In the genomic region with DNA sequence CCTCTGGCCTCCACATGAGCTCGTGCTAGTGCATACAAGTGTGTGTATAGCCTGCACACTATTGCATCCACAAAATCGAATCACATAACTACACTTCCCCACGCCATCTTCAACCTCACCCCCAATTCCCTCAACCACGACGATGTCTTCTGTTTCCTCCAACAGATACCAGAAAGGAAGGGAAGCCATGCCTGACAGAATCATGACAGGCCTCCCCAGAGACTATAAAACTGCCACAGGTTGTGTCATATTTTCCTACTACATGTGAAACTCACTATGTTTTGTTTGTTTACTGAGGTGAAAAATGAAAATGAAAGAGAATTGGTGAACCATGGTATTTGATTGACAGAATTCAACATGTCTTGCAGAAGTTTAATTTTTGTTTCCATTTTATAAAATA, we compare ENCODE assay signal across 27 mouse cellular contexts. TPM values are rescaled to one million over a fixed set of nuclear protein-coding genes. Genes with fewer than 3 reads are reported as not detected.
DNase-seq lines count a peak whose midpoint lies in the region; ATAC-seq and TF ChIP-seq lines count a peak whose summit lies in the region.
"Had no signal": no experiment of that assay in that cellular context is flagged by ENCODE, and none has a peak within 500 bp of the region (broad histone marks: within the 10 kb centered on the region; RNA-seq: fewer than 3 reads in every experiment).

No protein-coding gene starts in this region.

- no peak overlapping the region for H3K27ac ChIP-seq in heart, adult 2 months
- H3K27ac ChIP-seq: embryonic facial prominence, embryonic 12.5 days; forebrain, embryonic 12.5 days; hindbrain, embryonic 12.5 days; intestine, embryonic 15.5 days had no signal

- H3K27me3 ChIP-seq in splenic B cell, adult 2 months (ENCODE audit: control insufficient read depth, insufficient read depth, low read length, poor library complexity, severe bottlenecking), result no peaks in the 10 kb centered on the region
- H3K27me3 ChIP-seq in heart, adult 2 months (ENCODE audit: control insufficient read depth, insufficient read depth, low read length), result no peaks in the 10 kb centered on the region
- H3K27me3 ChIP-seq: embryonic facial prominence, embryonic 12.5 days; forebrain, embryonic 12.5 days; heart, embryonic 12.5 days; hindbrain, embryonic 12.5 days; intestine, embryonic 15.5 days; Patski had no signal

- TF ChIP-seq CTCF in heart, adult 2 months (IDR thresholded peaks at IDR 0.05), result no peak

- no peaks in the 10 kb centered on the region for H3K36me3 ChIP-seq in splenic B cell, adult 2 months (ENCODE audit: control insufficient read depth, insufficient read depth, low read length, poor library complexity, severe bottlenecking)
- H3K36me3 ChIP-seq in heart, adult 2 months (ENCODE audit: control insufficient read depth, insufficient read depth, low read length), result no peaks in the 10 kb centered on the region
- H3K36me3 ChIP-seq: embryonic facial prominence, embryonic 12.5 days; forebrain, embryonic 12.5 days; hindbrain, embryonic 12.5 days; intestine, embryonic 15.5 days had no signal

- H3K9ac ChIP-seq in heart, adult 2 months (ENCODE audit: low read depth, low read length), result no peak overlapping the region
- H3K9ac ChIP-seq: embryonic facial prominence, embryonic 12.5 days; forebrain, embryonic 12.5 days; heart, embryonic 12.5 days; hindbrain, embryonic 12.5 days; intestine, embryonic 15.5 days had no signal

- H3K4me3 ChIP-seq in heart, adult 2 months, result no peak overlapping the region
- H3K4me3 ChIP-seq: embryonic facial prominence, embryonic 12.5 days; forebrain, embryonic 12.5 days; heart, embryonic 12.5 days; hindbrain, embryonic 12.5 days; intestine, embryonic 15.5 days had no signal

- H3K79me2 ChIP-seq in heart, adult 2 months (replicated peaks; ENCODE audit: control insufficient read depth, insufficient read depth, low read length), result no peaks in the 10 kb centered on the region

- 61% methylated on average over 5 of the region's 5 CpGs for WGBS in heart, adult 2 months

- no peak for TF ChIP-seq EP300 in heart, adult 2 months (IDR thresholded peaks at IDR 0.05; ENCODE audit: insufficient read depth, low read depth, low read length)

- peak; percentile 58; the same call in 1 of the 2 replicates for ATAC-seq in common myeloid progenitor, adult 5-6 weeks (replicated peaks; ENCODE audit: low read depth, poor library complexity, severe bottlenecking)
- ATAC-seq: activated CD4-positive, CD25-positive, alpha-beta regulatory T cell, adult 4 months; forebrain, embryonic 16.5 days; hindbrain, embryonic 16.5 days; intestine, embryonic 15.5 days; Patski had no signal

- H3K4me1 ChIP-seq in heart, adult 2 months (ENCODE audit: control insufficient read depth, insufficient read depth, low read length), result no peaks in the 10 kb centered on the region
- H3K4me1 ChIP-seq: embryonic facial prominence, embryonic 12.5 days; forebrain, embryonic 12.5 days; heart, embryonic 12.5 days; hindbrain, embryonic 12.5 days; intestine, embryonic 15.5 days had no signal

- TF ChIP-seq POLR2A in heart, adult 2 months (IDR thresholded peaks at IDR 0.05; ENCODE audit: insufficient read depth, low read depth, low read length), result no peak

- peak; percentile 4 for DNase-seq in spleen, adult 12 weeks (ENCODE audit: low spot score)
- DNase-seq in spleen, postnatal 4 days (ENCODE audit: low spot score in 2 of 2), result no peak
- DNase-seq in B cell, adult 2 months, result peak; percentile 48 to 61
- peak; percentile 86 for DNase-seq in splenic B cell, adult 2 months (ENCODE audit: low read depth, low spot score)
- DNase-seq in heart, adult 2 months, result no peak
- no peak for DNase-seq in heart, postnatal 36 days
- DNase-seq: adrenal gland, postnatal 25 days; cerebellum, adult 2 months; cerebellum, postnatal 10 days; gastrocnemius, postnatal 14 days had no signal

- intact Hi-C loops in heart, adult 2 months (cut with DNase I), result no loop called here
- intact Hi-C loops in heart, postnatal 36 days (cut with DNase I), result no loop called here

RNA-seq across cellular contexts. Expression of gene Gm17409, which starts 46.6 kb away (rescaled TPM):
- not detected in 2 replicates for total RNA-seq in common myeloid progenitor, adult 5-6 weeks (2017)
- total RNA-seq in heart, adult 2 months (2021), result not detected
- polyA plus RNA-seq in heart, adult 2 months (2012; rRNA removed), result not detected in 2 replicates
- total RNA-seq in heart, postnatal 36 days (2021), result not detected
- total RNA-seq: adrenal gland, adult 18-20 months; adrenal gland, postnatal 25 days; gastrocnemius, adult 18-20 months; gastrocnemius, postnatal 14 days; heart, adult 8-10 months; heart, postnatal 25 days had no signal
- polyA plus RNA-seq: activated CD4-positive, CD25-positive, alpha-beta regulatory T cell, adult 4 months; cerebellum, adult 2 months; embryonic facial prominence, embryonic 12.5 days; frontal cortex, adult 2 months; gonadal fat pad, adult 2 months; heart, embryonic 12.5 days; heart, embryonic 16.5 days; hindbrain, embryonic 12.5 days; hindbrain, embryonic 16.5 days; intestine, embryonic 15.5 days; Patski had no signal

Comparison
In these comparisons a context has a peak if more than half of its experiments do, and no peak if none do; other contexts are left out.
1. DNase-seq: peak in spleen, adult 12 weeks (single experiment), B cell, adult 2 months (2 of 2) and splenic B cell, adult 2 months (single experiment); none in spleen, postnatal 4 days (0 of 2), heart, adult 2 months (0 of 2) and heart, postnatal 36 days (0 of 2).